Mouse (Mus musculus): ENCODE measurements around the gene Tsga10ip. TPM values are rescaled to one million over a fixed set of nuclear protein-coding genes. Genes with fewer than 3 reads are reported as not detected.

Gene Tsga10ip
- polyA plus RNA-seq, 1 experiment from 2014 or later: 0.39 TPM

- no peak for DNase-seq (ENCODE audit: low spot score)
- no peaks in the 10 kb centered on the region for H3K9me3 ChIP-seq (replicated peaks)
- peaks cover 19% of the 10 kb centered on the region for H3K27me3 ChIP-seq (ENCODE audit: low read depth, poor library complexity, severe bottlenecking)
- peaks cover 9% of the 10 kb centered on the region for H3K4me1 ChIP-seq
- H3K27ac ChIP-seq (replicated peaks): no peak overlapping the region; the same call in 1 of the 2 replicates
- 80% methylated on average over 6 of the region's 6 CpGs for WGBS
- H3K4me3 ChIP-seq: no peak overlapping the region
- no peaks in the 10 kb centered on the region for H3K36me3 ChIP-seq
Observed at GRCm38 (mm10) chr19:5348064-5348463, 54.3 kb downstream of the Tsga10ip start.

- Histone ChIP-seq H3K4me3 (no peak overlapping the region), H3K27me3 (ENCODE audit: low read depth, poor library complexity, severe bottlenecking) (peaks cover 16% of the 10 kb centered on the region), H3K4me1 (peaks cover 9% of the 10 kb centered on the region), H3K27ac (replicated peaks) (no peak overlapping the region), H3K9me3 (replicated peaks) (no peaks in the 10 kb centered on the region), H3K36me3 (no peaks in the 10 kb centered on the region)
- no peak for DNase-seq (ENCODE audit: low spot score)
- WGBS: 86% methylated on average over 6 of the region's 6 CpGs
Observed at GRCm38 (mm10) chr19:5345297-5346131, 56.8 kb downstream of the Tsga10ip start.

GRCm38 (mm10) chr19:5341360-5341759, 61.0 kb downstream of the Tsga10ip start:
- H3K27me3 ChIP-seq (ENCODE audit: low read depth, poor library complexity, severe bottlenecking): no peaks in the 10 kb centered on the region
- 91% methylated on average over 7 of the region's 7 CpGs for WGBS

More at GRCm38 (mm10) chr19:5341360-5341759, 61.0 kb downstream of the Tsga10ip start:
- Histone ChIP-seq H3K36me3 (no peaks in the 10 kb centered on the region), H3K4me1 (no peaks in the 10 kb centered on the region), H3K9me3 (replicated peaks) (no peaks in the 10 kb centered on the region), H3K4me3 (no peak overlapping the region), H3K27ac (replicated peaks) (no peak overlapping the region)
- DNase-seq (ENCODE audit: low spot score): no peak

Other genes starting within 250 kb of the Tsga10ip start
- gene Pacs1, start 129.4 kb downstream of the Tsga10ip start, polyA plus RNA-seq (2016; fragmentation: Nextera tagmentation; extraction: Ambion mirVana): 21.3 and 23.7 TPM in 2 replicates
- gene Sf3b2, start 107.1 kb downstream of the Tsga10ip start, polyA plus RNA-seq (2016; fragmentation: Nextera tagmentation; extraction: Ambion mirVana): 468 and 500 TPM in 2 replicates
- 10.8 and 15.4 TPM in 2 replicates for gene Gal3st3, start 104.2 kb downstream of the Tsga10ip start, polyA plus RNA-seq (2016; fragmentation: Nextera tagmentation; extraction: Ambion mirVana)
- not detected in 2 replicates for gene Catsper1, start 66.8 kb downstream of the Tsga10ip start, polyA plus RNA-seq (2016; fragmentation: Nextera tagmentation; extraction: Ambion mirVana)
- 0.67 TPM in 1 of 2 replicates, not detected in the other for gene Cst6, start 53.0 kb downstream of the Tsga10ip start, polyA plus RNA-seq (2016; fragmentation: Nextera tagmentation; extraction: Ambion mirVana)
- gene Eif1ad, start 35.8 kb downstream of the Tsga10ip start, polyA plus RNA-seq (2016; fragmentation: Nextera tagmentation; extraction: Ambion mirVana): 86.9 and 89.4 TPM in 2 replicates
- 575 and 616 TPM in 2 replicates for gene Banf1, start 35.4 kb downstream of the Tsga10ip start, polyA plus RNA-seq (2016; fragmentation: Nextera tagmentation; extraction: Ambion mirVana)
- 88.2 and 96.2 TPM in 2 replicates for gene Sart1, start 13.8 kb downstream of the Tsga10ip start, polyA plus RNA-seq (2016; fragmentation: Nextera tagmentation; extraction: Ambion mirVana)
- gene Drap1, start 22.5 kb upstream of the Tsga10ip start, polyA plus RNA-seq (2016; fragmentation: Nextera tagmentation; extraction: Ambion mirVana): 221 and 228 TPM in 2 replicates
- gene AI837181, start 22.6 kb upstream of the Tsga10ip start, polyA plus RNA-seq (2016; fragmentation: Nextera tagmentation; extraction: Ambion mirVana): 45.1 and 48.5 TPM in 2 replicates
- not detected in 2 replicates for gene Fosl1, start 45.0 kb upstream of the Tsga10ip start, polyA plus RNA-seq (2016; fragmentation: Nextera tagmentation; extraction: Ambion mirVana)
- 5.5 and 6.0 TPM in 2 replicates for gene Ccdc85b, start 55.4 kb upstream of the Tsga10ip start, polyA plus RNA-seq (2016; fragmentation: Nextera tagmentation; extraction: Ambion mirVana)
- 98.0 and 111 TPM in 2 replicates for gene Fibp, start 58.1 kb upstream of the Tsga10ip start, polyA plus RNA-seq (2016; fragmentation: Nextera tagmentation; extraction: Ambion mirVana)
- gene Ctsw, start 66.0 kb upstream of the Tsga10ip start, polyA plus RNA-seq (2016; fragmentation: Nextera tagmentation; extraction: Ambion mirVana): 1.7 and 2.7 TPM in 2 replicates
- 67.6 and 69.1 TPM in 2 replicates for gene Efemp2, start 71.4 kb upstream of the Tsga10ip start, polyA plus RNA-seq (2016; fragmentation: Nextera tagmentation; extraction: Ambion mirVana)
- gene Mus81, start 85.9 kb upstream of the Tsga10ip start, polyA plus RNA-seq (2016; fragmentation: Nextera tagmentation; extraction: Ambion mirVana): 41.3 and 47.0 TPM in 2 replicates
- gene Cfl1, start 87.9 kb upstream of the Tsga10ip start, polyA plus RNA-seq (2016; fragmentation: Nextera tagmentation; extraction: Ambion mirVana): 3,131 and 3,331 TPM in 2 replicates
- not detected in 2 replicates for gene 1700020D05Rik, start 101.3 kb upstream of the Tsga10ip start, polyA plus RNA-seq (2016; fragmentation: Nextera tagmentation; extraction: Ambion mirVana)
- 9.6 and 15.3 TPM in 2 replicates for gene Snx32, start 108.0 kb upstream of the Tsga10ip start, polyA plus RNA-seq (2016; fragmentation: Nextera tagmentation; extraction: Ambion mirVana)
- 0.16 and 0.29 TPM in 2 replicates for gene Ovol1, start 158.1 kb upstream of the Tsga10ip start, polyA plus RNA-seq (2016; fragmentation: Nextera tagmentation; extraction: Ambion mirVana)
- gene Ap5b1, start 165.5 kb upstream of the Tsga10ip start, polyA plus RNA-seq (2016; fragmentation: Nextera tagmentation; extraction: Ambion mirVana): 1.6 and 2.3 TPM in 2 replicates
- 186 and 200 TPM in 2 replicates for gene Rnaseh2c, start 199.3 kb upstream of the Tsga10ip start, polyA plus RNA-seq (2016; fragmentation: Nextera tagmentation; extraction: Ambion mirVana)
- 65.6 and 74.8 TPM in 2 replicates for gene Kat5, start 207.7 kb upstream of the Tsga10ip start, polyA plus RNA-seq (2016; fragmentation: Nextera tagmentation; extraction: Ambion mirVana)
- 28.7 and 31.2 TPM in 2 replicates for gene Rela, start 235.0 kb upstream of the Tsga10ip start, polyA plus RNA-seq (2016; fragmentation: Nextera tagmentation; extraction: Ambion mirVana)

Data from midbrain, embryonic 10.5 days (tissue).